Mouse (Mus musculus) heart, embryonic 10.5 days (tissue): ENCODE results near the gene Nudt3. TPM values are rescaled to one million over a fixed set of nuclear protein-coding genes. Genes with fewer than 3 reads are reported as not detected.
"Not testable (repeated sequence)": the region's sequence is repeated elsewhere in the genome, so short reads cannot be mapped to it uniquely, and the experiment has no call there.

Experiments used
- DNase-seq: peaks from one replicate; pipeline ENCODE4 v3.0.0-alpha.2; 2017; ENCODE audit warnings: low spot score
- H3K27ac ChIP-seq: fragments of 300-500 bp; sonication (generic); 2 replicates; pipeline ENCODE4 v1.5.1; 2016; ENCODE audit warnings: mild to moderate bottlenecking
- H3K27me3 ChIP-seq: fragments of 300-500 bp; sonication (generic); 2 replicates; pipeline ENCODE4 v1.6.1; 2016; ENCODE audit warnings: mild to moderate bottlenecking; ENCODE audit not compliant: poor library complexity, insufficient read depth, severe bottlenecking
- H3K36me3 ChIP-seq: fragments of 300-500 bp; sonication (generic); 2 replicates; pipeline ENCODE4 v1.6.1; 2016; ENCODE audit warnings: mild to moderate bottlenecking, moderate library complexity
- H3K4me1 ChIP-seq: fragments of 300-500 bp; sonication (generic); 2 replicates; pipeline ENCODE4 v1.6.1; 2016; ENCODE audit warnings: mild to moderate bottlenecking
- H3K4me3 ChIP-seq: fragments of 300-500 bp; sonication (generic); 2 replicates; pipeline ENCODE4 v1.5.1; 2016; ENCODE audit warnings: mild to moderate bottlenecking, moderate library complexity
- H3K9me3 ChIP-seq: fragments of 300-500 bp; sonication (generic); 2 replicates; pipeline ENCODE4 v1.6.1; 2016; ENCODE audit warnings: mild to moderate bottlenecking, moderate library complexity
- WGBS: fragments of 180-500 bp; shearing (Covaris S2); methylation state at CpG from one replicate; pipeline ENCODE4 v1.1.7; 2016; 5-methylcytosine and 5-hydroxymethylcytosine counted together
- polyA plus RNA-seq: library from polyadenylated mRNA; unstranded; fragments of >200 nt; fragmentation: Nextera tagmentation; extraction: Ambion mirVana; gene quantifications from 2 replicates; pipeline ENCODE4 v1.2.1, GENCODE M21; 2016

The Nudt3 gene
- polyA plus RNA-seq, 1 experiment from 2014 or later = 107 TPM

GRCm38 (mm10) chr17:27644572-27644971 is 21.3 kb upstream of the Nudt3 start:
- no peak overlapping the region for H3K4me3 ChIP-seq
- no peak for DNase-seq
- WGBS = 45% methylated on average over 2 of the region's 2 CpGs
- H3K9me3 ChIP-seq = no peaks in the 10 kb centered on the region
- no peaks in the 10 kb centered on the region for H3K36me3 ChIP-seq
- H3K27ac ChIP-seq = no peak overlapping the region
- peaks cover 15% of the 10 kb centered on the region for H3K4me1 ChIP-seq
- 0 out of 2 replicates have a peak, but pooled peaks cover 3% of the 10 kb centered on the region for H3K27me3 ChIP-seq

- Histone ChIP-seq H3K27ac (no peak overlapping the region), H3K4me1 (peaks cover 19% of the 10 kb centered on the region), H3K4me3 (no peak overlapping the region), H3K9me3 (no peaks in the 10 kb centered on the region), H3K36me3 (no peaks in the 10 kb centered on the region), H3K27me3 (0 out of 2 replicates have a peak, but pooled peaks cover 3% of the 10 kb centered on the region)
- WGBS = 82% methylated on average over 9 of the region's 9 CpGs
- no peak for DNase-seq
Measured at GRCm38 (mm10) chr17:27643756-27644155, 20.5 kb upstream of the Nudt3 start.

GRCm38 (mm10) chr17:27643101-27643500 is 19.8 kb upstream of the Nudt3 start:
- WGBS = 32% methylated on average over 6 of the region's 6 CpGs
- H3K4me1 ChIP-seq = peaks cover 19% of the 10 kb centered on the region
- H3K27ac ChIP-seq = no peak overlapping the region
- no peaks in the 10 kb centered on the region for H3K27me3 ChIP-seq
- H3K36me3 ChIP-seq = no peaks in the 10 kb centered on the region
- no peaks in the 10 kb centered on the region for H3K9me3 ChIP-seq
- no peak overlapping the region for H3K4me3 ChIP-seq
- no peak for DNase-seq

GRCm38 (mm10) chr17:27642491-27643062 is 19.3 kb upstream of the Nudt3 start:
- no peaks in the 10 kb centered on the region for H3K9me3 ChIP-seq
- H3K27ac ChIP-seq = 0 out of 2 replicates have a peak overlapping the region, but pooled peaks have one; percentile 32
- H3K27me3 ChIP-seq = no peaks in the 10 kb centered on the region
- H3K4me3 ChIP-seq = no peak overlapping the region
- H3K36me3 ChIP-seq = no peaks in the 10 kb centered on the region
- H3K4me1 ChIP-seq = peaks cover 20% of the 10 kb centered on the region
- no peak for DNase-seq
- WGBS = 27% methylated on average over 12 of the region's 12 CpGs

- not testable (repeated sequence) for H3K27ac ChIP-seq, DNase-seq, H3K4me3 ChIP-seq, H3K9me3 ChIP-seq, H3K27me3 ChIP-seq, H3K36me3 ChIP-seq
- 81% methylated on average over 6 of the region's 6 CpGs for WGBS
- peaks cover 30% of the 10 kb centered on the region for H3K4me1 ChIP-seq
Measured at GRCm38 (mm10) chr17:27639851-27640250, 16.6 kb upstream of the Nudt3 start.

- H3K4me3 ChIP-seq = no peak overlapping the region
- no peaks in the 10 kb centered on the region for H3K27me3 ChIP-seq
- H3K9me3 ChIP-seq = no peaks in the 10 kb centered on the region
- peaks cover 2% of the 10 kb centered on the region; the same call in 1 of the 2 replicates for H3K36me3 ChIP-seq
- DNase-seq = no peak
- 69% methylated on average over 20 of the region's 20 CpGs for WGBS
- H3K27ac ChIP-seq = no peak overlapping the region
- H3K4me1 ChIP-seq = peaks cover 33% of the 10 kb centered on the region
Measured at GRCm38 (mm10) chr17:27638921-27639332, 15.6 kb upstream of the Nudt3 start.

- DNase-seq = no peak
- no peaks in the 10 kb centered on the region for H3K27me3 ChIP-seq
- peaks cover 38% of the 10 kb centered on the region for H3K4me1 ChIP-seq
- 0 out of 2 replicates have a peak overlapping the region, but pooled peaks have one; percentile 29 for H3K27ac ChIP-seq
- WGBS = 67% methylated on average over 9 of the region's 9 CpGs
- H3K9me3 ChIP-seq = no peaks in the 10 kb centered on the region
- H3K36me3 ChIP-seq = peaks cover 18% of the 10 kb centered on the region
- no peak overlapping the region for H3K4me3 ChIP-seq
Measured at GRCm38 (mm10) chr17:27637333-27637732, 14.0 kb upstream of the Nudt3 start.

- Histone ChIP-seq H3K36me3 (peaks cover 28% of the 10 kb centered on the region), H3K27me3 (no peaks in the 10 kb centered on the region), H3K9me3 (no peaks in the 10 kb centered on the region), H3K4me3 (peak within 1 kb of the TSS; percentile 98), H3K27ac (peak within 1 kb of the TSS; percentile 97), H3K4me1 (peaks cover 46% of the 10 kb centered on the region)
- no peak for DNase-seq
- WGBS = 39% methylated on average over 18 of the region's 18 CpGs
Measured at GRCm38 (mm10) chr17:27636132-27637020, 13.1 kb upstream of the Nudt3 start, which contains the start of gene Rps10. Gene Rps10 (minus strand): TSS chr17:27636669.

- peak overlapping the region; percentile 98 for H3K4me3 ChIP-seq
- H3K4me1 ChIP-seq = peaks cover 46% of the 10 kb centered on the region
- peak overlapping the region; percentile 97 for H3K27ac ChIP-seq
- H3K27me3 ChIP-seq, DNase-seq, H3K9me3 ChIP-seq: not testable (repeated sequence)
- WGBS = 45% methylated on average over 9 of the region's 9 CpGs
- peaks cover 36% of the 10 kb centered on the region for H3K36me3 ChIP-seq
Measured at GRCm38 (mm10) chr17:27635575-27635903, 12.2 kb upstream of the Nudt3 start.

- Histone ChIP-seq H3K27me3 (no peaks in the 10 kb centered on the region), H3K4me3 (peak within 1 kb of the TSS; percentile 98), H3K4me1 (peaks cover 46% of the 10 kb centered on the region), H3K9me3 (no peaks in the 10 kb centered on the region), H3K27ac (peak within 1 kb of the TSS; percentile 97), H3K36me3 (peaks cover 41% of the 10 kb centered on the region)
- WGBS = under 1% methylated on average over 69 of the region's 72 CpGs
- DNase-seq = peak; percentile 97
Measured at GRCm38 (mm10) chr17:27634871-27635574, 11.7 kb upstream of the Nudt3 start, which contains the start of gene RPS10-NUDT3. Gene RPS10-NUDT3 (minus strand): TSS chr17:27635222.

- Histone ChIP-seq H3K36me3 (peaks cover 52% of the 10 kb centered on the region), H3K27me3 (no peaks in the 10 kb centered on the region), H3K4me1 (peaks cover 35% of the 10 kb centered on the region)
Measured at GRCm38 (mm10) chr17:27629249-27630020, 6.1 kb upstream of the Nudt3 start.

GRCm38 (mm10) chr17:27628376-27628775 is 5.1 kb upstream of the Nudt3 start:
- 92% methylated on average over 8 of the region's 8 CpGs for WGBS
- peaks cover 37% of the 10 kb centered on the region for H3K4me1 ChIP-seq

More at GRCm38 (mm10) chr17:27629249-27630020, 6.1 kb upstream of the Nudt3 start:
- Histone ChIP-seq H3K4me3 (no peak overlapping the region), H3K27ac (no peak overlapping the region), H3K9me3 (no peaks in the 10 kb centered on the region)
- DNase-seq = peak; percentile 86
- WGBS = 69% methylated on average over 2 of the region's 2 CpGs

More at GRCm38 (mm10) chr17:27628376-27628775, 5.1 kb upstream of the Nudt3 start:
- Histone ChIP-seq H3K27ac (no peak overlapping the region), H3K4me3 (no peak overlapping the region), H3K36me3 (peaks cover 45% of the 10 kb centered on the region), H3K27me3 (no peaks in the 10 kb centered on the region), H3K9me3 (no peaks in the 10 kb centered on the region)
- no peak for DNase-seq
